Mouse (Mus musculus) kidney, adult 11 months (tissue): ENCODE data around the gene Efl1.

Source experiments
- DNase-seq: peaks from one replicate; pipeline ENCODE4 v3.0.0; 2022

Gene Efl1

DNA sequence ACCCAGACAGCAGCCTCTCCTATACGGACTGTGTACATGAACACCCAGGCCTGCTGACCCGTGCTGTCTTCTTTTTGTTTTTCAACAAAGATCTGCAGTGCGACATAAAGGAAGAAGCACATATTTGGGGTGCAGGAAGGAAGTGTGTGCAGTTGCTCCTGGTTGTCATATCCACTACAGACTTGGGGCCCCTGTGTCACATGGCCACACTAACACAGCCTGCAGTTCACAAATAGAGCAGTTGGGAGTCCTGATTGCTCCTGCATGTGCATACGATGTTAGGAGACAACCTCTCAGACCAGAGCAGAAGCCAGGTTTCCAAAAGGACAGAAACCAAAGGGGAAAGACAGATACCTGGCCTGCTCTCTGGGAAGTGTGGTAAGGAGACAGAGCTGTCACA lies 172.2 kb downstream of the Efl1 start:
- no peak for DNase-seq

DNA sequence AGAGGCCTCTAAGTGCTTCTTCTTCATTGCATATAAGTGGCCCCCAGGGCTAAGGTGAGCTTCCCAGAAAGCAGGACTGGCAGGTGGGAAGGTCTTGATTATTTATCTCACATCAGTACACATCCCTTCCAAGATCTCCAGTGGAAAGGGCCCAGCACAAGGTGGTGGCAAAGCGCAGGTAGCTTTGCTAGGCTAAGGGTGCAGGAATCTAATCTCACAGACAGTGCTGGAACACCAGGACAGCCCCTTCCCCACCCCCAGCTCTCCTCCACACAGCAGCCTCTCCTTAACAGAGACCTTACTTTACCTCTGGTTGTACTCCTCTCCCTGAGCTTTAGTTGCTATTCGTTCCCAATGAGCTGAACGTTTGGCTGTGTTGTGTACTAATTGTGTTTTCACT lies 173.1 kb downstream of the Efl1 start:
- no peak for DNase-seq

DNA sequence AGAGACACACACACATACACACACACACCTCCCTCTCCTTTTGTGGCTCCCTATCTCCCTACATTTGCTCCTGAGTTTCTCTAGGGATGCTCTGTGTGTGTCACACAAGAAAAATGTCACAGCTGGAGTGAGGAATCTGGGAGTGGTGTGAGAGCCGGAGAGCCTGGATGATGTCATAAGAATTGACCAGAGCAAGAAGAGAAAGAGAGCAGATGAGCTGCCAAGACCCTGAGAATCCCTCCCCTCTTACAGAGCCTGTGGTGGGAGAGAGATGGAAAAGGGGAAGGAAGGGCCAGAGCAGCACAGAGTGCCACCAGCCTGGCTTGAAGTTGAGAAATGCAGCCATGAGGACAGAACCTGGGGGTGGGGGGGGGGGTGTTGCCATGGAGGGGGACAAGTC lies 174.1 kb downstream of the Efl1 start:
- DNase-seq, result no peak
